Mouse (Mus musculus) cerebellum, adult 11 months (tissue): ENCODE results near the gene Galt.

ENCODE experiments used
- DNase-seq: peaks from one replicate; pipeline ENCODE4 v3.0.0; 2022

The Galt gene

GRCm38 (mm10) chr4:41754797-41755337 is at the start of gene Galt:
Gene Galt (plus strand): TSS chr4:41755228.
- DNase-seq = no peak

- DNase-seq = no peak
These were observed 48.9 kb upstream of the Galt start for GRCm38 (mm10) chr4:41705922-41706754.

- DNase-seq = peak; percentile 76
These were observed 48.0 kb upstream of the Galt start for GRCm38 (mm10) chr4:41707011-41707535.

GRCm38 (mm10) chr4:41708192-41708745 is 46.8 kb upstream of the Galt start:
- no peak for DNase-seq

- DNase-seq = no peak
These were observed 44.8 kb upstream of the Galt start for GRCm38 (mm10) chr4:41710229-41710628.

GRCm38 (mm10) chr4:41711705-41712375 is 43.2 kb upstream of the Galt start:
- peak; percentile 54 for DNase-seq

GRCm38 (mm10) chr4:41712421-41713196 is 42.4 kb upstream of the Galt start:
- no peak for DNase-seq

- DNase-seq = peak; percentile 85
These were observed 41.6 kb upstream of the Galt start, which contains the start of gene Rpp25l for GRCm38 (mm10) chr4:41713197-41714067. Gene Rpp25l (minus strand): TSS chr4:41713534.

- DNase-seq = peak; percentile 66
These were observed 40.8 kb upstream of the Galt start for GRCm38 (mm10) chr4:41714276-41714675.

GRCm38 (mm10) chr4:41715082-41715481 is 39.9 kb upstream of the Galt start:
- no peak for DNase-seq

- DNase-seq = no peak
These were observed 39.4 kb upstream of the Galt start for GRCm38 (mm10) chr4:41715596-41715995.

- no peak for DNase-seq
These were observed 38.2 kb upstream of the Galt start for GRCm38 (mm10) chr4:41716834-41717233.

- peak; percentile 87 for DNase-seq
These were observed 32.1 kb upstream of the Galt start, which contains the start of gene Dctn3 for GRCm38 (mm10) chr4:41722918-41723351. Gene Dctn3 (minus strand): TSS chr4:41723170.

GRCm38 (mm10) chr4:41726826-41727621 is 28.0 kb upstream of the Galt start:
- DNase-seq = no peak

- no peak for DNase-seq
These were observed 23.8 kb upstream of the Galt start, which contains the start of gene Arid3c for GRCm38 (mm10) chr4:41731052-41731765. Gene Arid3c (minus strand): TSS chr4:41731142.

- DNase-seq = peak; percentile 57
These were observed 17.3 kb upstream of the Galt start for GRCm38 (mm10) chr4:41737602-41738255.

GRCm38 (mm10) chr4:41738256-41738603 is 16.8 kb upstream of the Galt start:
- DNase-seq = no peak

- no peak for DNase-seq
These were observed 15.8 kb upstream of the Galt start for GRCm38 (mm10) chr4:41739260-41739659.
